Mouse (Mus musculus) heart, postnatal 0 days (tissue): ENCODE results near the gene Slc25a42.

Source experiments
- CTCF ChIP-seq: IDR thresholded peaks from 2 replicates; pipeline ENCODE4 v1.5.1; 2016; ENCODE audit warnings: antibody characterized with exemption, control low read depth, low read depth
- EP300 ChIP-seq: IDR thresholded peaks from 2 replicates; pipeline ENCODE4 v1.6.1; 2016; ENCODE audit warnings: antibody characterized with exemption, low read depth

DNA sequence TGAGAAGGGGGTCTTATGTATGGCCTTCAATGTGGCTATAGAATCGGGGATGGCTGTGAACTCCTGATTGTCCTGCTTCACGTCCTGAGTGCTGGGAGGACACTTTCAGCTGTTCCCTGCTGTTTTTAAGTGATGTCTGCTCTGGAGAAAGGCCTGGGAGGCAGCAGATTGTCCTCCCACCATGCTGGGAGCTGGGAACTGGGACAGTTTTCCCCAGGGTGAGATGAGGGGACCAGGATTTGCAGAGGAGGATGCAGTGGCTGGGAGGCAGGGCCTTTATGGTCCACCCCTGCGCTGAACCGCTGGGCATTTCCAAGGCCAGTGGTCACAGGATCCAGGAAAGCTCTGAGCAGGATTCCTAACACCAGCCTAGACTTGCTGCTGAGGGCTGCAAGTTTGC is 9.0 kb downstream of the Slc25a42 start:
- TF ChIP-seq CTCF, result no peak
- TF ChIP-seq EP300, result no peak
